Mouse (Mus musculus) urinary bladder, adult 2 months (tissue): ENCODE measurements around the gene Pex16. TPM values are rescaled to one million over a fixed set of nuclear protein-coding genes. Genes with fewer than 3 reads are reported as not detected.
"Not testable (repeated sequence)": the region's sequence is repeated elsewhere in the genome, so short reads cannot be mapped to it uniquely, and the experiment has no call there.

ENCODE experiments used
- DNase-seq: peaks from one replicate; pipeline ENCODE4 v3.0.0; 2022; ENCODE audit warnings: low spot score
- polyA plus RNA-seq: library from polyadenylated mRNA; depleted of rRNA; stranded (reverse); fragments of >200 nt; gene quantifications from 2 replicates; pipeline ENCODE4 v1.2.3, GENCODE M21; 2012

Gene Pex16
- polyA plus RNA-seq, 1 experiment: 41.1 TPM

DNA sequence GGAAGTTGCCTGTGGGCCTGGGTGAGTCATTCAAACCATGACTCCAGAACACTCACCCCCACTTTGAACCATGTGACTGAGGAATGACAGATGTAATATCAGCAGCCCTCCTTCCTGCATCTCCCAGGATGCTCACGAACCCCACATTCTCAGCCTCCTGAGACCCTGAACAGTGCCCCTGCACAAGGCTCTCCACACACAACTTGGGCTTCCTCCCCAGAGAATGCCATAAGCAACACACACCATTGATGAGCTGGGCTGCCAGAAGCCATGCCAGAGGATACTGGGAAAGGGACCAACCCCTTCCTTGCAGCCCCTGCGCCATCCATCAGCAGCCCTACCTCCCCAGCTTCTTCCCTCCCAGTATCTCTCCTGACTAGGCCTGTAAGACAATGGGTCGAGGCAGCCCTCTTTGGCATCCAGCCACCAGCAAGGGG, 13.6 kb downstream of the Pex16 start:
- no peak for DNase-seq

DNA sequence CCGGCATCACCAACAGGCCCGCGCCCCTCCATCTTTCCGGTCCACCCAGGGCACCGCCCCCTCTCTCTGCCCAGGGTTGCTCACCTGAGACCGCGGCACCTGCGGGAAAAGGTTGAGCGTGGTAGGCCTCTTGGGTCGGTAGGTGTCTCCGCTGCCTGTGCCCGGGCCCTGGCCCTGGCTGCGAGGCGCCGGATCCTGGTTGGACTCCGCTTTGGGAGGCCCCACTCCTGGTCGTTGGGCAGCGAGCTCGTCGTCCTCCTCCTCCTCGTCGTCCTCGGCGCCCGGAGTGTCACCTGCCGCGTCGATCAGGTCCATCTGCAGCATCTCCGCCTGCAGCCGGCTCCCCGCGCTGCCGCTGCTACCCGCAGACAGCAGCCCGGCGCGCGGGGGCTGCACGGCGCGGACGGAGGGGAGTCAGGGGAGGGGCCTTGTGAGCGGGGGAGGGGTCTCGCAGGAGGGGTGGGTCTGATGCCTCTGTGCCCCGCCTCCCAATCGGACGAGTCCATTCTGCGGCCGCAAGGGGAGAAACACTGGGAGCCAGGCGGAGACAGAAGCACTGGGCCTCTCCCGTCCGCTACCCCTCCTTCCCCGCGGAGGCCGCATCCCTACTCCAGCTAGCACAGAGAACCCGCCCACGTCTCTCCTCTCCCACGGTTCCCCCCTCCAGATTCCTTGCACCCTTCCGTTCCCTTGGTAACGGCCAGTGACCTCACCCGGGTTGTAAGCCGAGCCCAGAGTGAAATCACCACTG, 14.6 kb downstream of the Pex16 start:
- peak; percentile 62 for DNase-seq

DNA sequence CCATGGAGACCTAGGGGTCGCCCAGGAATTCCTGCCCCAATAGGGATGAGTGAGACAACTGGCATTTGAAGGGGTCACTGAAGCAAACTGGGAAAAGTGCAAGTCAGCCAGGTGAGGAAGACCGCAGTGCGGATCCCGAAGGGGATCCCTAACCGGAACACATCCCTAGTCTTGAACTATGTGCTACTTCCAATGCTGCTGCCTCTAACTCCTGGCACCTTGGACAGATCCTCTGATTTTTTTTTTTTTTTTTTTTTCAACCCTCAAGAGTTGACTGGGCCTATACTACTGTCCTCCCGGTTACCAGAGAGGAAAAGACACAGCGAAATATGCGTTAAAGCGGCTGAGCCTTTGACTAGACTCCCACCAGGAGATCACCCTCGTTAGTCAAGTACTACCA, 15.2 kb downstream of the Pex16 start:
- DNase-seq: no peak

DNA sequence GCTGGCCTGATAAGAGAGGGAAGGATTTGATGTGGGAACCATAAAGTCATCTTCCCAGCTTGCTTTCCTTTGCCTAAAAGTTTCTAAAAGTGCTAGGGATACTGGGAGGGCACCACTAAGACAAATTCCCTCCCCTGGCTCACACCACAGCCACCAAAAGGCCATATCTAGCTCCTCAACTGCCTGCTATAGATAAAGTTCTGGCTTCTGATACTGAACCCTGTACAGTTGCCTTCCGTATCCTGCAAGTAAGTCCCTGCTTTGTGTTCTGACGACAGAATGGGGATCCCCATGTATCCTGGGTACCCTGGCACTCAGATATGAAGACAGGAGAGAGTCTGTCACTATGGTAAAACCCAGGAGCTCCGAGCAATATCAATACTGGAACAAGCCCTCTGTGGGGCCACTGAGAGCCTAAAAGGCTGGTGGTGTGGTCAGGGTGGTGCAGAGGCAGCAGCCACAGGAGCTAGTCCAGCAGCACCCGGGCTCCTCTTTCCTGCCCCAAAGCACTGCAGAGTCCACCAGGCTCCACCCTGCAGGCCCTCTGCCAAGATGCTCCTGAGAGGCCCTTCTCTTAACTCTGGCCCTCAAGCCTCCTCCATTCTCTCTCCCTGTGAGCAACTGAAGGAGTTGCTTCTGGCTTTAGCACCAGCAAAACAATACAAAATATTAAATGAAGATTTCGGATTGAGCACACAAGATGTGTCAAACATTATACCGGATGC, 15.9 kb downstream of the Pex16 start:
- DNase-seq: no peak

DNA sequence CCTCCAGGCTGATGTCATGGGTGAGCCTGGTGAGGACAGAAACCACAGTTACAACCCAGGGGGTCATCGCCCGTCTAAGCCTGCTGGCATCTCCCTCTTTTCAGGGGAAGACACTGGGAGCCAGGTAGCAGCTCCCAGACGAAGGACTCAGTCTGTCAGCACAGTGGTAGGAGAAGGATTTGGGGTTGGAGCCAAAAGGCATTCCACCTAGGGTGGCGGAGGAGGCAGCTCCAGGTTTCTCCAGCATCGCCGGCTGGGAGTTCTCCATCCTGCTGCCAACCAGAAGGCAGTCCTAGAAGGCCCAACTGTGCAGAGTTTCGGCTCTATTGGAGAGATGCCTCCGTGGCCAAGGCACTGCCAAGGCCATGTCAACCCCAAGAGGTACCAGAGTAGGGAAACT, 16.6 kb downstream of the Pex16 start:
- no peak for DNase-seq

DNA sequence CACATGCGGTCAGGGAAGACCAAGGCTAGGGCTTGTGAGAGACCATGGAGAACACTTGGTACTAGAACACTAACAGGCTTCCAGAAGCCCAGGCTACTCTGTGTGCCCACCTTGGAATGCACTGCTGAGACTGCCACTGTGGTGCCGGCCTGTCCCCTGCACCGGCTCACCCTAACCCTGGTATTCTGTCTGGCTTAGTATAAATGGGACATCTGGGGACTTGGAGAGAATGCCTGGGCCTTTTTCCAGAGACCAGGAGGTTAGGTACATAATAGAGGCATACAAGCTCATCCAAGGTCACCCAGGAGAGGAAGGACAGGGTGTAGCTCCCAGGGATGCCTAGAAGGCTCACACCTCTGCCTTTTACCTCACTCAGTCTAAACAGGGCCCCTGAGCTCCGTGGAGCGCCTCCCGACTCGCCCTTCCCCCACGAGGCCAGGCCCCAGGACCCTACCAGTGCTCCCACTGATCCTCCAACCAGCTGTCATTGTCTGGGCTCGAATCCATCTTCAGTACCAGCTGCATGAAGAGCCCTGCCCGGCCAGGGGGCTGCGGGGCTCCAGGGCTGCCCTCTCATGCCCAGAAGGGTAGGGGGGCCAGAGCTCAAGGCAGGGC, 17.3 kb downstream of the Pex16 start:
- DNase-seq: no peak

DNA sequence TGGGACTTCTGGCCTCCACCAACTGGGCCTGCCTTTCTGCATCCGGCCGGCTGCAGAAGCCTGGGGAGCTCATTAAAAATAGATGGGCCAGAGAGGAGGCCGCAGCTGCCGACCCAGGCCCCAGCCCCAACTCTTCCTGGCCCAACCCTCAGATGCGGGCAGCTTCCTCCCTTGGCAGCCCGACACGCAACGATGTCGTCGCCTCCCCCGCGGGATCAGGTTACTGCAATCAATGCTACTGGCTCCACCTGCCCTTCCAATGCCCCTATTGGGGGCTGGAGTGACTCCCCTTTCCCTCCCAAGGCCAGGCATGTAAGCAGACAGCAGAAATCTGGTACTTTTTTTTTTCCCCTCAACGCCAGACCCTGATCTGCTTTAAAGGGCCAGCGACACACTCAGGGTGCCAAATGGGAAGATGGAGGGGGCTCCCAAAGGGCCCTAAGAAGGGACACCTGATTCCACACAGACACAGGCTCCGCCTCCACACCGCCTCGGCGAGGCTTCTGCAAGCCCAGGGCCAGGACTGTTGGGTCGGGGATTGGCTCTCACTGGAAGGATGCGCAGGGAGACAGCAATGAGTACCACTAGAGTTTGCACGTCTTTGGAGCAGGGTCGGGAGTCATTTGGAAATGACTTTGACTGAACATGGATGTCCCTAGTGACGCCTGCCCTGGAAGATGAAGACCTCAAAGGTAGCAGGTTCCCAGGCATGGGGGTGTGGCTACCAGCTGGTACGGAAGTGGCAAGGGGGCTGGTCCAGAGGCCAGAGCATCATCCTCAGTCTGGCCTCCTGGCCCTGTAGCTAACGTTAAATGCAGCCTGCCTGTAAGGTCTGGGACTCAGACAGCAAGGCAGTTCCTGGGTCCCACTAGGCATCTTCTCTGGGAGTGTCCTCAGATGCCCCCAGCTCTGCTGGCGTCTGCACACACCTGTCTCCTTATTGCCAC, 18.1 kb downstream of the Pex16 start:
- no peak for DNase-seq

DNA sequence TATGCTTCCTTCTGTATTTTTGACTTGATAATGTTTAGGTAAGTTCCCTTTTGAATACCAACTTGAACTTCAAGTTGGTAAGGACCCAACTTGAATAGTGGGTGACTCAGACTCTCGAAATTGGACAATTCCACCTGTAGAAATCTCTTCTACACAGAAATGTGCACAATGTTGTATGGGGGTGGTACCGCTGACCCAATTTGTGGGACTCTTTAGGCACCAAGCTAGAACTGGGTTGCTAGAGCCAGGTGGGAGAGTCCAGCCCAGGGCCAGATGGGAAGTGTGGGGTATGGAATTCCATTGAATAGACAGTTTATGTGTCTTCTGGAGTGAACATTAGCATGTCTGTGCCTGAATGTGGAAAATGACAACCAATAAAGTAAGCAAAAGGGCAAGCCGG, 21.1 kb downstream of the Pex16 start:
- DNase-seq: no peak

DNA sequence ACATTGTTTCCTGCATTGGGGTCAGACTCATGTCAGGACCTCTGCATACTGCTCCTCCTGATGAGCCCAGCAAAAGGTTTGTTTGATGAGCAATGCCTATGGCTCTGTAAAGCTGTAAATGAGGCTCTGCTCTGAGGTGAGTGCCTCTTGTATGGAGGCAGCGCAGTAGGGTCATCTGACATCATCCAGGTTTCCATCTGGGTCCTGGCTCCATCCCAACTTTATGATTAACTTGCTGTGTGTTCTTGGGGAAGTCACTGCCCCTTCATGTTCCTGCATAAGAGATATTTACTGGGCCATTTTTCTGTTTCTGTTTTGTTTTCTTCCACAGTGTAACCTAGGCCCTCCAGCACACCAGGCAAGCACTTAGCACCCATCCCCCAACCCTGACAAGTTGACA, 23.0 kb downstream of the Pex16 start:
- no peak for DNase-seq

DNA sequence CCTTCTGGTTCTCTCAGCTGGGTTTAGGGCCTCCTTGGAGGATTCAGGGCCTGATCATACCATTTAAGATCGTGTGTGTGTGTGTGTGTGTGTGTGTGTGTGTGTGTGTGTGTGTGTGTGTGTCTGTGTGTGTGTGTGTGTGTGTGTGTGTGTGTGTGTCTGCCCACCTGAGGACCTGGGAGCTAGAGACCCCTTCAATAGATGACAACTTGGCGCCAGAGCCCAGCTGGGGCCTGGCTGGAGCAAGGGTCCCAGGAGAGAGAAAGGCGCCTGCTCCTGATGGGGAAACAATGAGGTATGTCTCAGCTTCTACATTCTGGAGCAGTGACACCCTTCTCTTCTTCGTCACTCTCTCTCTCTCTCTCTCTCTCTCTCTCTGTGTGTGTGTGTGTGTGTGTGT, 25.4 kb downstream of the Pex16 start:
- not testable (repeated sequence) for DNase-seq

DNA sequence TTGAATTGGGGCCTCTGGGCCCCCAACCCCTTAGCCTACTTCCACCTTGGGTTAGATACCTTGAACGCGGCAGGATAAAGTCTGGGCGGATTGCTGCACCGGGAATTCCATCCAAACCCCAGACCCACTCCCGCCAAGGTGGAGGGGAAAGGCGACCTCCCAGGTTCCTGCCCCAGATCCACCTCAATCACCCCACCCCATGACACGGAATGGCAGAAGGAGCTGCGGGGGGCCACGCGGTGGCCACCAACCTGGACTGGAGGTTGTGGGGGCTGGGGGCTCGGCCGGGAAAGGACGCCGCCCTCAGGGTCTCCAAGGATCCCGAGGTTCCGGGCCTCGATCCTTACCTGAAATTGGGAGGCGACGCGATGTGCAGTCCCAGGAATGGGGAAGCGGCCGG, 26.2 kb downstream of the Pex16 start:
- no peak for DNase-seq

DNA sequence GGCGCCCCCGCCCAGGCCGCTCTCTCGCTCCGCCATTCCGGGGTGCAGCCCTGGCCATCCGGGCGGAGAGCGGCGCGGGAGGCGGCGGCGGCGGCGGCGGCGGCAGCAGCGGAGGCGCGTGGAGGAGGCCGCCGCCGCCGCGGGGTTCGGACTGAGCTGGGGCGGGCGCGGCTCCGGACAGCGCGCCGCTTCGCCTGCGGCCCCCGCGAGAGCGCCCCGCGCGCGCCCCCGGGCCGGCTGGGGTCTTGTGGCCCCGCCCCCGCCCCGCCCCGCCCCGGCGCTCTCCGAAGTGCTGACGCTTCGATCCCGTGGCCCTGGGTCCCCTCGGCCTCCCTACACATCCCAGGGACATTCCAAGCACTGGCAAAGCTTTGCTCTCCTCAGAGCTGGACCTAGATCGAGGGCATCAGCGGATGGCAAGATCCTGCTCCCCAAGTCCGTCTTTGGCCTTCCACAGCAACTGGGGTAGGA, 26.6 kb downstream of the Pex16 start, which contains the start of gene Mapk8ip1:
Gene Mapk8ip1 (minus strand): TSS at position 173 of the 471 bp plus-strand sequence.
- no peak for DNase-seq

DNA sequence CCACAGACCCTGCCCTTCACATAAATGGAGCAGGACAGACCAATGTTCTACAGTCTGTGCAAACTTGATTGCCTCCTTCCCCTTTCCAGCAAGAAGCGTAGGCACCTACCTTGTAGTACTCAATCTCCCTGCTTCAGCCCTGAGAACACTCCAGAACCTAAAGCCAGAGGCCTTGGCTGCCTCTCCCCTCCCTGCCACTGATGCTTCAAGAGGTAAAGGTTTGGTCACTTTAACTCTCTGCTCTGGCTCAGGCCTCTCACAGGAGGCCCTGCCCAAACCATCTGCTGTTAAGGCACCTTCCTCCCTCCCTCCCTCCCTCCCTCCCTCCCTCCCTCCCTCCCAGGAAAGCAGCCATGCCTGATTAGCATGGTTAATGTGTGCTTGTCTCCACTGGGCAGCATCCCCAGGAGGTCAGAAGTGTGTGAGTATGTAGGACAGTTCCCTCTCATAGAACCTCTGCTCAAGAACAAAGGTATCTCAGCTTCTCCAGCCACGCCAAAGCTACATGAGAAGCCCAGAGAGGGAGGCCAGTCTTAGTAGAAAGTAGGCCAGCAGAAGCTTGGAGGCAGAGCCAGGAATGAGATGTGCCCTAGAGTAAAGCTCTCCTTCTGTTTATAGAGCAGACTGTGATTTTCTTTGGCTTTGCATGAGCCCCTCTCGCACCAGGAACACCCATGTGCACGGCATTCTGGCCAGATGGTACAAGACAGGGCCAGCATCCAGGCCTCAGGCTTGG, 28.3 kb downstream of the Pex16 start:
- DNase-seq: no peak

DNA sequence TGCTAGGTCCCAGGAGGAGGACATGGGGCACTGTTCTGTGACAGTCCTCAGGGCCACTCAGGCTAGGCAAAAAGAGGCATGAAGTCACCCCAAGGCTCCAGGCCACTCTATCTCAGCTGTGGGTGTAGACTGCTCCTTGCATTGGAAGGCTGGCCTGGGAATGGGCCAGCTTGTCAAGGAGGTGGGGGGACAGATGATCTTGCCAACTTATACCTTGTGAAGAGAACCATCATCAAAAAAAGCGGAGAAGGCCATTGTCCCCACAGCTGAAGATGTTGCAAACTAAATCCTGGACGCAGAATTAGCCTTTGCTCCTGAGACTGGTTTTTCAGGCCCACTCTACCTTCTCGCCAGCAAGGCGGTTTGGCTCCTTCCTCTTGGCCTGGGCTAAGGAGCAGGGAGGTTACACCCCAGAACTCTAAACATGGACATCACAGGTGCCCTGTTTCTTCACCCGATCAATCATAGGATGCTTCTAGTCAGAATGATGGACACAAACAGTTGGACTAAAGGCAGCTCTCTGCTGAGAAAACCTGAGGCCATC, 29.4 kb downstream of the Pex16 start:
- no peak for DNase-seq

DNA sequence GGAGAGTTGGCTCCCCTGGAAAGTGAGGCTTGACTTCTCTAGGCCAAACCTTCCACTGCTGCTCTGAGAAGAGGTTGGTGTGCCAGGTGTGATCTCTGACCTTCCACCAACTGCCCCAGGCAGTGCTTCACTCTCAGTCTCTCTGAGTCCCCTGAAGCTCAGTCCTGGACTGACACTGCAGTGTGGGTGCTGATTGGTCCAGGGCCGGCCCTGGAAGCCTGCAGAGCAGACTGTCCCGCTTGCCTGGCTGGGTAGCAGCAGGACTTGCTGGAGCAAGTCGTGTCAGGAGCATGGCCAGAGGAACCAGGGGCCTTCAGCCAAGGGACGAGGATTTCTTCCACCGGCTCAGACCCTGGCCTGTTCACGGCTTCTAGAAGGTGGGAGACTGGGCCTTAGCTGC, 30.3 kb downstream of the Pex16 start:
- no peak for DNase-seq

DNA sequence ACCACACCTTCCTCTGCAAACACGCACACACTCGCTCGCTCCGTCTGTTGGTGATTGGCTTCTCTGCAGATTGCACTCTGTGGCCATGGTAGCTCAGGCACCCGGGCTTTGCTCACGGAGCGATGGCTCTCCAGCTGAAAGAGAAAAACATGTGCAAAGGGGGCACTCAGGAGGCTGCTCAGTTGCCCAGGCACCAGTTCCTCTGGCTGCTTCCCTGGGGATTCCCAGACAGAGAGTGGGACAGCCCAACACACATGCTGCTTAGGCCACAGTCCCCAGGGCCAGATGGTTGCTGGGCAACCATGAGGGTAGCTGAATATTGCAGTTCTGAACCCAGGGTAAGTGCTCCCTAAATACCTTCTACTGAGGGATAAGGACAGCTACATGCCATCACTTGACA, 31.2 kb downstream of the Pex16 start:
- DNase-seq: no peak

DNA sequence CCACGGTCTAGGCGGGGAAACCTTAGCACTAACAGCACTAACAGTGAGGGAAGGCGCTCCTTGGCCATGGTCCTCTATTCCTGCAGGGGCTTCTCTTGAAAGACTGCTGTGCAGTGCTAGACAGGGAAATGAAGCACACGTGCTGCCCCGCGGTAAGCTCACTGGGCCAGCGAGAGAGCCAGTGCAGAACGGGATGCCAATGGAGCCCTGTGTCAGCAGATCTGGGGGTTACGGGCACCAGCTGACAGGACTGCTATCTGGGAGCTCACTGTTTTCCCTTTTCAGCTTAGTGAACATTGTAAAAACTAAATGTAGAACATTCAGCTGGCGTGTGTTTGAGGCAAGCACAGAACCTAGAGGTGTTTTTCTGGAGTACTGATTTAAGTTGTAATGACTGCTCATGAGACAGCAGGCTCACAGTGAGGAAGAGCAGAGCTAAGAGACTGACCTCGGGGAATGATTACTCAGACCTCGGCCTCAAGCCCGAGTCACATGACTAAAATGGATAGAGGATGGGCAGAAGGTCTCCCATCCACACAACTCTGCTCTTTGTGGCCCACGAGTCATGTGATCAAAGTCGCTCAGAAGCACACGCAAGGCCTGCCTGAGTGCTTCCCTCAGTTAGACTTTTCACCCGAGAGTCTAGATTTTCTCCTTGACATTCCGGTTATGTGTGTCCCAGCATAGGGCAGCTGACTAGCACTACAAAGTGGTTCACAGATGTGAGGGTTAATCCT, 34.0 kb downstream of the Pex16 start:
- DNase-seq: no peak

DNA sequence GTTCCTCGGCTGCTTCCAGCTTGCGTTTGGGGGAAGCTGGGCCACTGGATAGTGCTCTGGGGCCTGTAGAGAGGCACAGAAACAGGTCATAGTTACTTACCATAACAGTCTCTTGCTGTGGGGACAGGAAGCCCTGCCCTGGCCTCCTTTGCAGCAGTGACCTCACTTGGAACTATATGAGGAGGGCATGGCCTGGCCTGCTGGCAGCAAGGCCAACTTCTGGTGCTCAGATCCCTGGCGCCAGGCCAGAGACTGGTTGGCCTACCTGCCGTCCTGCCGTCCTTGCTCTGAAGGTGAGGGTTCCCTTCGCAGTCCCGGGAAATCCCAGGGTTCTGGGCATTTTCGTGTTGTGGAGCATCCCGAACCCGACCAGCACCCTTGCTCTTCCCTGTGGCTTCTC, 37.2 kb downstream of the Pex16 start:
- DNase-seq: no peak

DNA sequence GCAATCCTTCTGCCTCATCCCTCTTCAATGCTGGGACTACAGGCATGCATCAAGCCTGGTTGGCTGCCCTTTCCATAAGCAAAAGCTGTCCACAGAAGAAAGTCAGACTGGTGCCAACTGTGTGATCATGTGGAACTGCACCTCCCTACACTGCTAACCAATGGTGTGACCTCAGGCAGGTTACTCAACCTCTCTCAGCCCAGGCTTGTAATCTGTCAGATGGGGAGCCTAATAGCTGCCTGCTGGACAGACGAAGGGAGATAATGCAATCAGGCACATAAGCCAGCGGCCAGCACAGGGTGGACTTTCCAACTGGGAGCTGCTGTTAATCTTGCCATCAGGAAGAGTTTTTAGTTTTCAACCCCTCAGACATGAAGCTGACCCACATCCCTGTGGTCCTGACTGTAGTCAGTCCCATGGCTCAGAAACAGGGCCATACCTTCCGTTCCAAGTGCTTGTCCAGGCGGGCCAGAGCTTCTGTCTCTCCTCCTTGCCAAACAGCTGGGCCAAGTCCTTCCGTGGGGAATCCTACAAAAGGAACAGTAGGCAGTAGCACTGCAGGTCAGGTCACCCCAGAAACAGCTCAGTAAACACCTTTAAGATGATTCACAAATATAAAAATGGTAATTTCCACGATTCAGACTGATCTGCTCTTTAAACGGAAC, 47.4 kb downstream of the Pex16 start:
- DNase-seq: no peak
